Mouse (Mus musculus) embryonic fibroblast, embryonic 13.5 days (primary cell): ENCODE measurements around the gene Gm14443.
"Not testable (repeated sequence)": the region's sequence is repeated elsewhere in the genome, so short reads cannot be mapped to it uniquely, and the experiment has no call there.

ENCODE experiments used
- CTCF ChIP-seq: IDR thresholded peaks from 2 replicates; pipeline ENCODE4 v1.5.1; 2011; ENCODE audit warnings: mild to moderate bottlenecking, control low read depth, low read length, moderate library complexity, borderline replicate concordance; ENCODE audit not compliant: insufficient read depth
- POLR2A ChIP-seq: IDR thresholded peaks from 2 replicates; pipeline ENCODE4 v1.6.1; 2011; ENCODE audit warnings: low read depth, mild to moderate bottlenecking, control low read depth, low read length, moderate library complexity

DNA sequence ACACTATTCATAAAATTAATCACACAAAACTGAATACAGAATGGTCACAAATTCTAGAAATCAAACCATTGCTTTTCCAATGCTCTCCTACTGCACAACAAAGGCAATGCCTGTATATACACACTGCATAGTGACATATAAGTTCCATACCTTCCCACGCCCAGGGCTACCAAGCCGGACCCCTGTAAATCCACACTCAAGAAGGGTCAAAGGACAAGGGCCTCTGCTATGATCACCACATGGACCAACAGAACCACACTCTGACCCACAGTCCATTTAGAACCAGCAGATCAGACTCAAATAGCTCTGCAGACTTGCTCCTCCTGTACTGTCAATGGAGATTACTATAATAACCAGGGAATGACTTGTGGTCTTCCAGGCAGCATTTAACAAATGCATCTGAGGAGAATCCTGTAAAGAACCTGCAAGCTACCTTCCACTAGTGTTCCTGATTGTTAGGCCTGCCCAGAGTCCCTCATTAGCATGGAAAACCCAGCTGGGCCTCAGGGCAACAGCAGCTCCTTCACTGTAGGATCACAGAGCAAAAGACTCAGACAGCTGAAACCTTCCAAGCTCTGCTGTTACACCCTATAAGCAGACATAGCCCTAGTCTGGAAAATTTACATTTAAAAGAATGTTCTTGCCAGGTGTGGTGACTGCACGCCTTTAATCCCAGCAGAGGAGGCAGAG lies 2.6 kb downstream of the Gm14443 start:
- TF ChIP-seq CTCF, POLR2A: not testable (repeated sequence)
